Mouse (Mus musculus) hindbrain, embryonic 16.5 days (tissue): ENCODE results near the gene Slc28a1. TPM values are rescaled to one million over a fixed set of nuclear protein-coding genes. Genes with fewer than 3 reads are reported as not detected.

Experiments used
- ATAC-seq: fragments of 200-750 bp; cut with Nextera tagmentation; 2 replicates; pipeline ENCODE4 v1.8.0; 2017; ENCODE audit warnings: moderate TSS enrichment, moderate library complexity
- H3K27ac ChIP-seq: fragments of 300-500 bp; sonication (generic); 2 replicates; pipeline ENCODE4 v1.5.1; 2014; ENCODE audit warnings: low read depth, mild to moderate bottlenecking, control low read depth, low read length, moderate library complexity
- H3K27me3 ChIP-seq: fragments of 300-500 bp; sonication (generic); replicated peaks from 2 replicates; pipeline ENCODE4 v1.6.1; 2014; ENCODE audit warnings: low read length; ENCODE audit not compliant: control insufficient read depth, insufficient read depth
- H3K36me3 ChIP-seq: fragments of 300-500 bp; sonication (generic); 2 replicates; pipeline ENCODE4 v1.6.1; 2014; ENCODE audit warnings: mild to moderate bottlenecking, low read length, moderate library complexity, mixed read lengths; ENCODE audit not compliant: control insufficient read depth, insufficient read depth
- H3K4me1 ChIP-seq: fragments of 300-500 bp; sonication (generic); 2 replicates; pipeline ENCODE4 v1.6.1; 2014; ENCODE audit warnings: low read depth, low read length; ENCODE audit not compliant: control insufficient read depth, insufficient read depth
- H3K4me2 ChIP-seq: fragments of 300-500 bp; sonication (generic); 2 replicates; pipeline ENCODE4 v1.6.1; 2014; ENCODE audit warnings: mild to moderate bottlenecking, low read length, control low read depth, moderate library complexity
- H3K4me3 ChIP-seq: fragments of 300-500 bp; sonication (generic); 2 replicates; pipeline ENCODE4 v1.5.1; 2014; ENCODE audit warnings: mild to moderate bottlenecking, low read length, control low read depth, moderate library complexity
- H3K9ac ChIP-seq: fragments of 300-500 bp; sonication (generic); 2 replicates; pipeline ENCODE4 v1.6.1; 2014; ENCODE audit warnings: low read depth, mild to moderate bottlenecking, control low read depth, low read length, moderate library complexity
- H3K9me3 ChIP-seq: fragments of 300-500 bp; sonication (generic); 2 replicates; pipeline ENCODE4 v1.6.1; 2014; ENCODE audit warnings: mild to moderate bottlenecking, low read length, moderate library complexity; ENCODE audit not compliant: control insufficient read depth
- WGBS: fragments of 180-500 bp; shearing (Covaris S2); extraction: QIAGEN DNeasy Blood & Tissue Kit; methylation state at CpG from one replicate; pipeline ENCODE4 v1.1.7; 2014; 5-methylcytosine and 5-hydroxymethylcytosine counted together
- polyA plus RNA-seq: library from polyadenylated mRNA; unstranded; fragments of >200 nt; fragmentation: Nextera tagmentation; extraction: Ambion mirVana; gene quantifications from 2 replicates; pipeline ENCODE4 v1.2.1, GENCODE M21; 2015

The Slc28a1 gene
- polyA plus RNA-seq, 1 experiment from 2014 or later = not detected

GRCm38 (mm10) chr7:81209979-81210685 is 95.5 kb downstream of the Slc28a1 start:
- H3K4me2 ChIP-seq = no peak overlapping the region
- no peaks in the 10 kb centered on the region for H3K9me3 ChIP-seq
- no peak overlapping the region for H3K4me3 ChIP-seq
- H3K27me3 ChIP-seq = peaks cover 17% of the 10 kb centered on the region
- 52% methylated on average over 12 of the region's 12 CpGs for WGBS
- H3K36me3 ChIP-seq = no peaks in the 10 kb centered on the region
- no peak for ATAC-seq
- no peak overlapping the region for H3K27ac ChIP-seq
- H3K9ac ChIP-seq = no peak overlapping the region
- peaks cover 14% of the 10 kb centered on the region; the same call in 1 of the 2 replicates for H3K4me1 ChIP-seq

GRCm38 (mm10) chr7:81211760-81212159 is 97.2 kb downstream of the Slc28a1 start:
- no peaks in the 10 kb centered on the region for H3K36me3 ChIP-seq
- H3K4me2 ChIP-seq = peak overlapping the region; percentile 61
- no peak overlapping the region; the same call in 1 of the 2 replicates for H3K4me3 ChIP-seq
- no peak for ATAC-seq
- H3K27me3 ChIP-seq = peaks cover 26% of the 10 kb centered on the region
- H3K9me3 ChIP-seq = no peaks in the 10 kb centered on the region
- WGBS = 3% methylated on average over 8 of the region's 8 CpGs
- no peak overlapping the region for H3K27ac ChIP-seq
- H3K4me1 ChIP-seq = peaks cover 14% of the 10 kb centered on the region; the same call in 1 of the 2 replicates
- H3K9ac ChIP-seq = no peak overlapping the region

GRCm38 (mm10) chr7:81212261-81212681 is 97.7 kb downstream of the Slc28a1 start:
- Histone ChIP-seq H3K4me1 (peaks cover 14% of the 10 kb centered on the region; the same call in 1 of the 2 replicates), H3K9me3 (no peaks in the 10 kb centered on the region), H3K27ac (peak overlapping the region; percentile 53; the same call in 1 of the 2 replicates), H3K4me3 (peak overlapping the region; percentile 52), H3K36me3 (no peaks in the 10 kb centered on the region), H3K9ac (peak overlapping the region; percentile 54), H3K4me2 (peak overlapping the region; percentile 61), H3K27me3 (peaks cover 26% of the 10 kb centered on the region)
- peak; percentile 56; the same call in 1 of the 2 replicates for ATAC-seq
- WGBS = 0% methylated on average over 21 of the region's 22 CpGs

- Histone ChIP-seq H3K27me3 (peaks cover 26% of the 10 kb centered on the region), H3K9ac (peak overlapping the region; percentile 54), H3K27ac (peak overlapping the region; percentile 53; the same call in 1 of the 2 replicates), H3K36me3 (no peaks in the 10 kb centered on the region), H3K9me3 (no peaks in the 10 kb centered on the region), H3K4me3 (peak overlapping the region; percentile 52), H3K4me1 (peaks cover 14% of the 10 kb centered on the region; the same call in 1 of the 2 replicates), H3K4me2 (peak overlapping the region; percentile 61)
- under 1% methylated on average over 43 of the region's 57 CpGs for WGBS
- ATAC-seq = peak; percentile 88
Measured at GRCm38 (mm10) chr7:81212697-81213346, 98.2 kb downstream of the Slc28a1 start.

GRCm38 (mm10) chr7:81213347-81214152 is 99.0 kb downstream of the Slc28a1 start, which contains the start of gene Pde8a:
Gene Pde8a, plus strand, starts transcription at chr7:81213596.
- H3K36me3 ChIP-seq = no peaks in the 10 kb centered on the region
- H3K4me1 ChIP-seq = peaks cover 14% of the 10 kb centered on the region; the same call in 1 of the 2 replicates
- H3K27ac ChIP-seq = peak within 1 kb of the TSS; percentile 53; the same call in 1 of the 2 replicates
- peak within 1 kb of the TSS; percentile 54 for H3K9ac ChIP-seq
- peaks cover 26% of the 10 kb centered on the region for H3K27me3 ChIP-seq
- WGBS = 1% methylated on average over 102 of the region's 128 CpGs
- no peaks in the 10 kb centered on the region for H3K9me3 ChIP-seq
- H3K4me2 ChIP-seq = peak within 1 kb of the TSS; percentile 61
- ATAC-seq = peak; percentile 28; the same call in 1 of the 2 replicates
- peak within 1 kb of the TSS; percentile 52 for H3K4me3 ChIP-seq

- Histone ChIP-seq H3K27me3 (peaks cover 26% of the 10 kb centered on the region), H3K4me3 (peak overlapping the region; percentile 52), H3K4me1 (peaks cover 14% of the 10 kb centered on the region; the same call in 1 of the 2 replicates), H3K4me2 (peak overlapping the region; percentile 61), H3K9me3 (no peaks in the 10 kb centered on the region), H3K36me3 (no peaks in the 10 kb centered on the region), H3K9ac (peak overlapping the region; percentile 54), H3K27ac (no peak overlapping the region)
- ATAC-seq = no peak
- 4% methylated on average over 36 of the region's 40 CpGs for WGBS
Measured at GRCm38 (mm10) chr7:81214153-81214907, 99.7 kb downstream of the Slc28a1 start.

GRCm38 (mm10) chr7:81215950-81216349 is 101.4 kb downstream of the Slc28a1 start:
- no peak for ATAC-seq
- WGBS = 94% methylated on average over 1 of the region's 1 CpGs
- Histone ChIP-seq H3K4me1 (peaks cover 14% of the 10 kb centered on the region; the same call in 1 of the 2 replicates), H3K9ac (no peak overlapping the region), H3K4me2 (no peak overlapping the region), H3K36me3 (no peaks in the 10 kb centered on the region), H3K27me3 (peaks cover 21% of the 10 kb centered on the region), H3K4me3 (no peak overlapping the region), H3K27ac (no peak overlapping the region), H3K9me3 (no peaks in the 10 kb centered on the region)

GRCm38 (mm10) chr7:81219321-81219720 is 104.7 kb downstream of the Slc28a1 start:
- Histone ChIP-seq H3K4me2 (no peak overlapping the region), H3K27me3 (peaks cover 12% of the 10 kb centered on the region), H3K4me3 (no peak overlapping the region), H3K9ac (no peak overlapping the region), H3K9me3 (no peaks in the 10 kb centered on the region), H3K4me1 (no peaks in the 10 kb centered on the region), H3K27ac (no peak overlapping the region), H3K36me3 (no peaks in the 10 kb centered on the region)
- WGBS = 62% methylated on average over 7 of the region's 7 CpGs
- no peak for ATAC-seq
